In the genomic region with DNA sequence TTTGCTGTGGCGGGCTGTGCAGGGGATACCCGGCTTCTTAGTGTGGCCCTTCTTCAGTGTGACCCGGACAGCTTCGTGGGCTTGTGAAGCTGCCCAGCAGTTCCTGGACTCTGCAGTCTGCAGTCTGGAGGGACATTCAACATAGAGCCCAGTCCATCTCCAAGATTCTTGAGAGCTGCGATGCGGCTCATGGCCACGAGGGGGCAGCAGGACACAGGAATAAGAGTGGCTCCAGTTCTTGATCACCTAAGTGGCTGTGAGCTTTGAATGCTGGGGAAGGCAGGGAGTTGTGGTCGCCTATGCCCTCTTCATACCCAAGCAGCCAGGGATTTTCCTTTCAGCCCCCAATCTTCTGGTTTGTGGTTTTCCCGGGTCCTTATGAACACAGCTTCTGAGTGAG, we compare ENCODE assay signal across 8 mouse cellular contexts. TPM values are rescaled to one million over a fixed set of nuclear protein-coding genes. Genes with fewer than 3 reads are reported as not detected.
A peak's percentile ranks its signal among the peaks of the same experiment; 100 is the strongest.
DNase-seq lines count a peak whose midpoint lies in the region; ATAC-seq lines count a peak whose summit lies in the region.

No protein-coding gene starts in this region.

- ATAC-seq in liver, embryonic 11.5 days (replicated peaks; ENCODE audit: low FRiP score), result peak; percentile 70
- peak; percentile 54; the same call in 1 of the 2 replicates for ATAC-seq in stomach, embryonic 16.5 days (ENCODE audit: insufficient read depth, low FRiP score)

- WGBS in liver, embryonic 11.5 days, result 2% methylated on average over 9 of the region's 9 CpGs
- 4% methylated on average over 9 of the region's 9 CpGs for WGBS in stomach, embryonic 16.5 days

- peaks cover 9% of the 10 kb centered on the region; the same call in 1 of the 2 replicates for H3K36me3 ChIP-seq in liver, embryonic 11.5 days (ENCODE audit: control insufficient read depth, insufficient read depth, low read length)
- H3K36me3 ChIP-seq in stomach, embryonic 16.5 days (ENCODE audit: control insufficient read depth, insufficient read depth, low read length), result no peaks in the 10 kb centered on the region

- no peaks in the 10 kb centered on the region for H3K4me1 ChIP-seq in liver, embryonic 11.5 days (replicated peaks; ENCODE audit: control insufficient read depth, insufficient read depth, low read length)
- H3K4me1 ChIP-seq in stomach, embryonic 16.5 days (ENCODE audit: control insufficient read depth, insufficient read depth, low read length), result no peaks in the 10 kb centered on the region

- no peaks in the 10 kb centered on the region for H3K27me3 ChIP-seq in liver, embryonic 11.5 days (replicated peaks; ENCODE audit: control insufficient read depth, insufficient read depth, low read length)
- H3K27me3 ChIP-seq in stomach, embryonic 16.5 days (ENCODE audit: control insufficient read depth, insufficient read depth, low read length), result no peaks in the 10 kb centered on the region

- H3K4me3 ChIP-seq in liver, embryonic 11.5 days (ENCODE audit: low read depth, low read length), result no peak overlapping the region
- H3K4me3 ChIP-seq in stomach, embryonic 16.5 days (replicated peaks; ENCODE audit: low read length), result no peak overlapping the region

- no peaks in the 10 kb centered on the region for H3K9me3 ChIP-seq in liver, embryonic 11.5 days (ENCODE audit: control insufficient read depth, low read length)
- no peaks in the 10 kb centered on the region for H3K9me3 ChIP-seq in stomach, embryonic 16.5 days (replicated peaks; ENCODE audit: control insufficient read depth, low read length)

- no peak overlapping the region for H3K9ac ChIP-seq in liver, embryonic 11.5 days (ENCODE audit: low read depth, low read length)
- H3K9ac ChIP-seq in stomach, embryonic 16.5 days (ENCODE audit: low read length), result no peak overlapping the region

- DNase-seq in B cell, adult 2 months, result peak; percentile 85 to 87
- DNase-seq in adrenal gland, adult 2 months, result peak; percentile 80
- DNase-seq in embryo, embryonic 9.5 days (ENCODE audit: extremely low spot score), result peak; percentile 86
- DNase-seq in heart, adult 9 months (ENCODE audit: low spot score in 2 of 2), result peak; percentile 58 to 73
- DNase-seq in kidney, adult 8-10 months, result peak; percentile 69 to 89
- peak; percentile 78 for DNase-seq in liver, embryonic 11.5 days (ENCODE audit: low spot score)
- DNase-seq in naive thymus-derived CD4-positive, alpha-beta T cell, adult 2 months (ENCODE audit: low read depth), result peak; percentile 93

- peak overlapping the region; percentile 28 for H3K4me2 ChIP-seq in liver, embryonic 11.5 days
- H3K4me2 ChIP-seq in stomach, embryonic 16.5 days (ENCODE audit: low read depth, low read length), result no peak overlapping the region

- H3K27ac ChIP-seq in liver, embryonic 11.5 days (ENCODE audit: low read depth, low read length), result no peak overlapping the region
- no peak overlapping the region for H3K27ac ChIP-seq in stomach, embryonic 16.5 days (ENCODE audit: low read length)

RNA-seq across cellular contexts. Expression of gene Rps18, which starts 12.7 kb away (rescaled TPM):
- 100 to 1,000 TPM; 541 to 790 TPM for total RNA-seq in adrenal gland, adult 2 months (2021)
- 153 and 176 TPM in 2 replicates for polyA plus RNA-seq in adrenal gland, adult 2 months (2012; rRNA removed)
- 2,164 and 2,343 TPM in 2 replicates for polyA plus RNA-seq in liver, embryonic 11.5 days (2014; fragmentation: Nextera tagmentation; extraction: Ambion mirVana)
- polyA plus RNA-seq in stomach, embryonic 16.5 days (2015; fragmentation: Nextera tagmentation; extraction: Ambion mirVana), result 1,606 and 1,631 TPM in 2 replicates

RNA-seq across cellular contexts. Expression of gene Vps52, which starts 12.9 kb away (rescaled TPM):
- 10 to 100 TPM; 52.8 to 55.1 TPM for total RNA-seq in adrenal gland, adult 2 months (2021)
- polyA plus RNA-seq in adrenal gland, adult 2 months (2012; rRNA removed), result 88.4 and 107 TPM in 2 replicates
- polyA plus RNA-seq in liver, embryonic 11.5 days (2014; fragmentation: Nextera tagmentation; extraction: Ambion mirVana), result 47.2 and 49.1 TPM in 2 replicates
- 42.6 and 45.0 TPM in 2 replicates for polyA plus RNA-seq in stomach, embryonic 16.5 days (2015; fragmentation: Nextera tagmentation; extraction: Ambion mirVana)

RNA-seq across cellular contexts. Expression of gene B3galt4, which starts 17.2 kb away (rescaled TPM):
- total RNA-seq in adrenal gland, adult 2 months (2021), result 1 to 10 TPM; 4.0 to 6.5 TPM
- 21.2 and 21.3 TPM in 2 replicates for polyA plus RNA-seq in adrenal gland, adult 2 months (2012; rRNA removed)
- 2.9 and 3.5 TPM in 2 replicates for polyA plus RNA-seq in liver, embryonic 11.5 days (2014; fragmentation: Nextera tagmentation; extraction: Ambion mirVana)
- polyA plus RNA-seq in stomach, embryonic 16.5 days (2015; fragmentation: Nextera tagmentation; extraction: Ambion mirVana), result 8.6 and 9.0 TPM in 2 replicates

RNA-seq across cellular contexts. Expression of gene Wdr46, which starts 28.0 kb away (rescaled TPM):
- total RNA-seq in adrenal gland, adult 2 months (2021), result 10 to 100 TPM; 35.4 to 38.4 TPM
- polyA plus RNA-seq in adrenal gland, adult 2 months (2012; rRNA removed), result 18.9 and 25.6 TPM in 2 replicates
- polyA plus RNA-seq in liver, embryonic 11.5 days (2014; fragmentation: Nextera tagmentation; extraction: Ambion mirVana), result 62.6 and 67.0 TPM in 2 replicates
- 19.0 and 23.1 TPM in 2 replicates for polyA plus RNA-seq in stomach, embryonic 16.5 days (2015; fragmentation: Nextera tagmentation; extraction: Ambion mirVana)

RNA-seq across cellular contexts. Expression of gene Pfdn6, which starts 28.3 kb away (rescaled TPM):
- total RNA-seq in adrenal gland, adult 2 months (2021), result 100 to 1,000 TPM in 1 of 2 experiments, 10 to 100 TPM in 1; 69.7 to 100 TPM
- polyA plus RNA-seq in adrenal gland, adult 2 months (2012; rRNA removed), result 5.0 and 6.8 TPM in 2 replicates
- polyA plus RNA-seq in liver, embryonic 11.5 days (2014; fragmentation: Nextera tagmentation; extraction: Ambion mirVana), result 266 and 286 TPM in 2 replicates
- 133 and 147 TPM in 2 replicates for polyA plus RNA-seq in stomach, embryonic 16.5 days (2015; fragmentation: Nextera tagmentation; extraction: Ambion mirVana)
